Mouse (Mus musculus): ENCODE data around the gene Sh3bp1.

Gene Sh3bp1

GRCm38 (mm10) chr15:78899740-78900584 lies at the start of gene Sh3bp1:
Gene Sh3bp1, plus strand, starts transcription at chr15:78899768.
- peak; percentile 68 for DNase-seq

- DNase-seq, result no peak
Measured at GRCm38 (mm10) chr15:78850059-78850824, 49.3 kb upstream of the Sh3bp1 start.

GRCm38 (mm10) chr15:78850944-78851343 lies 48.6 kb upstream of the Sh3bp1 start:
- DNase-seq, result no peak

GRCm38 (mm10) chr15:78851505-78852153 lies 47.9 kb upstream of the Sh3bp1 start:
- peak; percentile 80 for DNase-seq

GRCm38 (mm10) chr15:78855303-78855965 lies 44.1 kb upstream of the Sh3bp1 start, which contains the start of gene Lgals2:
Gene Lgals2, minus strand, starts transcription at chr15:78855529.
- no peak for DNase-seq

- no peak for DNase-seq
Measured at GRCm38 (mm10) chr15:78857009-78857408, 42.6 kb upstream of the Sh3bp1 start.

GRCm38 (mm10) chr15:78859311-78859710 lies 40.3 kb upstream of the Sh3bp1 start:
- no peak for DNase-seq

GRCm38 (mm10) chr15:78859714-78860113 lies 39.9 kb upstream of the Sh3bp1 start:
- DNase-seq, result no peak

GRCm38 (mm10) chr15:78862280-78862679 lies 37.3 kb upstream of the Sh3bp1 start:
- DNase-seq, result no peak

GRCm38 (mm10) chr15:78863154-78863553 lies 36.4 kb upstream of the Sh3bp1 start:
- no peak for DNase-seq

GRCm38 (mm10) chr15:78863852-78864253 lies 35.7 kb upstream of the Sh3bp1 start:
- no peak for DNase-seq

- DNase-seq, result no peak
Measured at GRCm38 (mm10) chr15:78868398-78868797, 31.2 kb upstream of the Sh3bp1 start.

- no peak for DNase-seq
Measured at GRCm38 (mm10) chr15:78868826-78869233, 30.7 kb upstream of the Sh3bp1 start.

- DNase-seq, result no peak
Measured at GRCm38 (mm10) chr15:78869775-78870174, 29.8 kb upstream of the Sh3bp1 start.

GRCm38 (mm10) chr15:78872021-78872608 lies 27.5 kb upstream of the Sh3bp1 start:
- DNase-seq, result no peak

- DNase-seq, result no peak
Measured at GRCm38 (mm10) chr15:78873803-78874435, 25.6 kb upstream of the Sh3bp1 start.

GRCm38 (mm10) chr15:78874989-78875388 lies 24.6 kb upstream of the Sh3bp1 start:
- DNase-seq, result no peak

- no peak for DNase-seq
Measured at GRCm38 (mm10) chr15:78875537-78875936, 24.0 kb upstream of the Sh3bp1 start.

- DNase-seq, result peak; percentile 70
Measured at GRCm38 (mm10) chr15:78876258-78876696, 23.3 kb upstream of the Sh3bp1 start.

- DNase-seq, result peak; percentile 93
Measured at GRCm38 (mm10) chr15:78876991-78877809, 22.4 kb upstream of the Sh3bp1 start, which contains the start of gene Gga1. Gene Gga1, plus strand, starts transcription at chr15:78877190.

All from right cerebral cortex, postnatal 25 days (tissue).